Mouse (Mus musculus): ENCODE results near the gene Pdzd8.

Gene Pdzd8

DNA sequence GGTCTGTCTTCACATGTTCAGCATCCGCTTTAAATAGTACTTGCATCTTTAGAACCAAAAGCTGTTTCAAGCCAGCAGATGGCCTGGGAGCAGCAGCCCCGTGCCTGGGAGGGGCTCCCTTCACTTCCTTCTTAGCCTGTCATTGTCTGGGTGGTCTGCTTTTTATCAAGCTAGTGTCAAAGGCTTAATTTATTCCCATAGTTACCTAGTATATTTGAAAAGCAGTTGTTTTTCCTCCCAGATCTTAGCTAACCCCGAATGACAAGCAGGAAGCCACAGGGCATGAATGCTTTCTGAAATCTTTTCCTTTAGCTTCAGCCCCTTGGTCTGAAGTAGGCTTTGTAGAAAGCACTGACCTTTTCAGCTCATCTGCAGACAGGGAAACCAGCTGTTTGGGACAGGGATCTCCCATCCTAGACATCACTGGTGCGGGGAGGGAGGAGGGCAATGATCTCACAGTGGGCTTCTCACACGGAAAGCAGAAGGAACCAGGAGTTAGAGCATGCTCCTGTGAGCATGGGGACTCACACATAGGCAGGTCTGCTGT, 78.1 kb downstream of the Pdzd8 start:
- no peak for DNase-seq

- DNase-seq = no peak
Measured at GRCm38 (mm10) chr19:59265907-59266306, 79.7 kb downstream of the Pdzd8 start.

DNA sequence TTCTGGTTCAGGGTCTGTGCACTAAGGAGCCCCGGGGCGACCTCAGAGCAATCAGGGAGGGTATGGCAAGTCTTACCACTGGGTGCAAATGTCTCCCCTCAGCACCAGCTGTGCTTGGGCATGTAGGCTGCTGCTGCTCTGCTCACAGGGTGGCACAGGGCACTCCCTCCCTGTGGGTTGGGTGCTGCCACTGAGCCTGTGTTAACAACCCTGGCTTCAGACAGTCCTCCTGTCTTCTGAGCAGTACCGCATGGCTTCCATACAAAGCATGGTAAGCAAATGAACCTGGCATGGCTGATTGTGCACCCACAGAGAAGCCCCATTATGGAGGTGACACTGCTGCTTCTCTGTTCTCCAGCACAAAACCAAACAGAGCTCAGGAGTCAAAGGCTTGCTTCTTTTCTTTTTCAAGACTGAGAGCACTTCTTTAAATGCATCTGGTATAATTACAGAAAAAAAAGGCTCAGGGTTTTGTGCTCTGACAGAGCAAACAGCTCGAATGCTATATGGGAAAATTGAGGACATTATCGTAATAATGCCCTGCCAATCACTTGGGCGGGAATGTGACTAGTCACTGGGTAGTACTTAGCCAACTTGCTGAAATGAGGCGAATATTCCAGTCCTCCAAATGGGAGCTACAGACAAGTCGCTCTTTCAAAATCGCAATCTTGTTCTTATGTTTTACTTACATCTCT, 80.6 kb downstream of the Pdzd8 start:
- no peak for DNase-seq

DNA sequence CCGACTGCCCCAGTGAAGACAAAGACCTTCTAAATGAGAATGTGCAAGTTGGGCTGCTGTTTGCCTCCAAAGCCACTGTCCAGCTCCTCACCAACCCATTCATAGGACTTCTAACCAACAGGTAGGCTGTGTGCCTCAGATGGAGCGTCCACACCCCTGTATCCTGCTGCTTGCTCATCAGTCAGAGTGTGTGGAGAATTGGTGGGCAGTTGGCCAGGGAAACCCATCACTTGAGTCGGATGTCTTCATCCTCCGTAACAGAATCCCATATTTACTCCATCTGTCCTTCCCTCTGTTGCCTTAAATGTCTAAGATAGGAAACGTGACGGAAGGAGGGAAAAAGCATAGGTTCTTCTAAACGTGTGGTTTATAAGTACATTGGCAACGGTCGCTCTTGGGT, 82.4 kb downstream of the Pdzd8 start:
- peak; percentile 59 for DNase-seq

GRCm38 (mm10) chr19:59261604-59262003, 84.0 kb downstream of the Pdzd8 start:
- no peak for DNase-seq

DNA sequence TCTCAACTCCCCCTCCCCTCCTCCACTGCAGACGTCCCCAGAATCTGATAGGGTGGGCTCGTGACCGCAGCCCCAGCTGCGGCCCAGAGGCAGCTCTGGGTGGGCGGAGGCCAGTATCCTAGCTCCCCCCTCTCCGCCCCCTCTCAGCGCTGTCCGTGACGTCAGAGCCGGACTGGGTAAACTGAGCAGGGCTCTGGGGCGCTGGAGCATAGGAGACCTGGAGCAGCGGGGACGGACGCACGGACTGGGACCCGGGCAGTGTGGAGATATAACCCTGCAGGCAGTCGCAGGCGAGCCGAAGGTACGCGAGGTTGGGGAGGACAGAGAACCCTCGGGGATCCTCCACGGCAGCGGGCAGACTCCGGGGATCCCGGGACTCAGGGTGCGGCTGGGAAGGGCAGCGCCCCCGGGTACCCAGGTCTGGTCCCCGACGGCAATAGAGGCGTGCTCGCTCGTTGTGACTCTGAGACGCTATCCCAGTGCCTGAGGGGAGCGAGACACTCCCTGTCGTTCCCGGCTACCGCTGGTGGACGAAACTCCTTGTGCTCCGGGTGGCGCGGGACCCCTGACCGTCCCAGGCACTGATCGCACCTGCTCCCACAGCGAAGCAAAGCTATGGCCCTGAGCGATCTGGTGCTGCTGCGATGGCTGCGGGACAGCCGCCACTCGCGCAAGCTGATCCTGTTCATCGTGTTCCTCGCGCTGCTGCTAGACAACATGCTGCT, 84.7 kb downstream of the Pdzd8 start, which contains the start of gene Slc18a2:
Gene Slc18a2 (plus strand): TSS at position 179 of the 725 bp plus-strand sequence.
- no peak for DNase-seq

DNA sequence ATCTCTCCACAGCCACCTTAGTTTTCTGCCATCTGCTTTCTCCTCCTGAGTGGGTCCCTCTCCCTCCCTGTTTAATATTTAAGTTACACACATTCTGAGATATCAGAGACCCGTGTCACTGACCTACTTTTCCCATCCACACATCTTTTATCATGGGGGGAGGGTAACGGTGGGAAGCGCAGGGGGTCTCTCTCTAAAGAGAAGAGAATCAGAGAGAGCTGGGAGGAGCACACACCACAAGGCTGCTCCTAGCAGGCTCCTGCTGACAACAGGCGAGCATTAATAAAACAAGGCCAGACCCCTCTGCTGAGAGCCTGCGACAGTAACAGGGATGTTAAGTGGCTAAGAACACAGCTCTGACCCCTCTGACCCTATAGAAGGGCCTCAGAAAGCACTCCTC, 85.9 kb downstream of the Pdzd8 start:
- no peak for DNase-seq

DNA sequence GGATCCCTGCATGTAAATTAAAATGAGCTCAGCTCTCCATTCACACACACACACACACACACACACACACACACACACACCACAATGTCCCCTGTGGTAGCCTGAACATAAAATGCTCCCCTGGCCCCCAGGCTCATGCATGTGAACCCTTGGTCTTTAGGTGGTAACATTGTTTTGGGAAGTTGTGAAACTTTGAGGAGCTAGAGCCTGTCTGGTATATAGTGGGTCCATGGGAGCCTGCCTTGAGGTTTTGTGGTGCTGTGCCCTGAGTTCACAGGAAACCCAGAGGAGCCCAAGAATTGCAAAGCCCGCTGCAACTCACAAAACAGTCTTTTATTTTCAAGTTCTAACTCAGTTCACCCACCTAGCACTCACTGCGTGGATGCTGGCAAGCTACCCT, 92.9 kb downstream of the Pdzd8 start:
- no peak for DNase-seq

DNA sequence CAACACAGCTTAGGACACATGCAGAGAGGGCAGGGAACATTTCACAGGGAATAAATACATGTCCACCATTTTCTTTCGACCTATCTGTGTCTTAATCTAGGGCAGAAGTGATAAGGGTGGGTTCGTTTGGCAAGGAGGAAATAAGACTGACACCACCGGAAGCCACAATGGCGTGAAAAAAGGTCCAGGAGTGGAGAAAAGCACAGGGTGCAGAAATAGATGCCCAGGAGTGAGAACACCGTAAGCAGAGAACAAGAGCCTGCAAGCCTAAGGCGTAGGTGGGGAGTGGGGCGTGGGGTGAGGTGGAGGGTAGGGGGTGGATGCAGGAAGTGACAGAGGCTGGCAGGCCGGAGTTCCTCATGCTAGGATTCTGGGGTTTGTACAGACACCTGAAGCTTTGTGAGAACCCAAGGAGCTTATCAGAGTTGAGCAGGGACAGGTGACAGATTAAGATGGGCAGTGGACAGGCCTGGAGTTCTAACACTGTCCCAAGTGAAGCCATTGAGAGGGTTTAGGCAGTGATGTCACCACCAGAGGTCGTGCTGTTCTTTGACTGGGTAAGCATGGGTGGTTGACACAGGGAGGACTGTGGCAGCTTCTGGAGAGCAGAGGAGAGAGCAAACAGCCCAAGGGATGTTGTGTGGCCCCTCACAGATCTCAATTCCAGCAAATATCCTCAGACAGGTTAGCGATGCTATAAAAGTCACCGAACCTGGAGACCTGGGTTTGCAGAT, 96.9 kb downstream of the Pdzd8 start:
- DNase-seq = no peak

GRCm38 (mm10) chr19:59248144-59248543, 97.4 kb downstream of the Pdzd8 start:
- no peak for DNase-seq
